Mouse (Mus musculus) hindbrain, embryonic 14.5 days (tissue): ENCODE data around the gene Ankrd33. TPM values are rescaled to one million over a fixed set of nuclear protein-coding genes. Genes with fewer than 3 reads are reported as not detected.

Experiments used
- ATAC-seq: fragments of 200-750 bp; cut with Nextera tagmentation; 2 replicates; pipeline ENCODE4 v1.8.0; 2017; ENCODE audit warnings: moderate number of reproducible peaks, mild to moderate bottlenecking, moderate TSS enrichment, moderate library complexity; ENCODE audit not compliant: low FRiP score
- DNase-seq: peaks from one replicate; pipeline ENCODE4 v3.0.0-alpha.2; 2015; ENCODE audit warnings: low spot score
- H3K27ac ChIP-seq: fragments of 300-500 bp; sonication (generic); 2 replicates; pipeline ENCODE4 v1.5.1; 2014; ENCODE audit warnings: mild to moderate bottlenecking, moderate library complexity
- H3K27me3 ChIP-seq: fragments of 300-500 bp; sonication (generic); 2 replicates; pipeline ENCODE4 v1.6.1; 2014; ENCODE audit warnings: mild to moderate bottlenecking, low read length, mixed read lengths; ENCODE audit not compliant: control insufficient read depth, insufficient read depth
- H3K36me3 ChIP-seq: fragments of 300-500 bp; sonication (generic); replicated peaks from 2 replicates; pipeline ENCODE4 v1.6.1; 2014; ENCODE audit not compliant: control insufficient read depth, insufficient read depth
- H3K4me1 ChIP-seq: fragments of 300-500 bp; sonication (generic); replicated peaks from 2 replicates; pipeline ENCODE4 v1.6.1; 2014; ENCODE audit warnings: antibody characterized with exemption, low read length, mixed read lengths; ENCODE audit not compliant: control insufficient read depth, insufficient read depth
- H3K4me2 ChIP-seq: fragments of 300-500 bp; sonication (generic); replicated peaks from 2 replicates; pipeline ENCODE4 v1.6.1; 2014; ENCODE audit warnings: mild to moderate bottlenecking, moderate library complexity
- H3K4me3 ChIP-seq: fragments of 300-500 bp; sonication (generic); replicated peaks from 2 replicates; pipeline ENCODE4 v1.5.1; 2014; ENCODE audit warnings: mild to moderate bottlenecking, low read length
- H3K9ac ChIP-seq: fragments of 300-500 bp; sonication (generic); 2 replicates; pipeline ENCODE4 v1.6.1; 2014
- H3K9me3 ChIP-seq: fragments of 300-500 bp; sonication (generic); 2 replicates; pipeline ENCODE4 v1.6.1; 2016; ENCODE audit warnings: low read length; ENCODE audit not compliant: control insufficient read depth
- WGBS: fragments of 180-500 bp; shearing (Covaris S2); extraction: QIAGEN DNeasy Blood & Tissue Kit; methylation state at CpG from one replicate; pipeline ENCODE4 v1.1.7; 2014; 5-methylcytosine and 5-hydroxymethylcytosine counted together
- polyA plus RNA-seq: library from polyadenylated mRNA; unstranded; fragments of >200 nt; fragmentation: Nextera tagmentation; extraction: Ambion mirVana; gene quantifications from 2 replicates; pipeline ENCODE4 v1.2.1, GENCODE M21; 2014

The Ankrd33 gene
- polyA plus RNA-seq, 1 experiment from 2014 or later: not detected

- no peak for ATAC-seq
- Histone ChIP-seq H3K4me2 (no peak overlapping the region), H3K27ac (no peak overlapping the region), H3K4me3 (no peak overlapping the region), H3K36me3 (no peaks in the 10 kb centered on the region), H3K9ac (0 out of 2 replicates have a peak overlapping the region, but pooled peaks have one; percentile 17), H3K4me1 (peaks cover 28% of the 10 kb centered on the region), H3K9me3 (no peaks in the 10 kb centered on the region), H3K27me3 (no peaks in the 10 kb centered on the region)
- 65% methylated on average over 6 of the region's 6 CpGs for WGBS
- no peak for DNase-seq
Observed at GRCm38 (mm10) chr15:101140587-101140986, 25.0 kb downstream of the Ankrd33 start.

DNA sequence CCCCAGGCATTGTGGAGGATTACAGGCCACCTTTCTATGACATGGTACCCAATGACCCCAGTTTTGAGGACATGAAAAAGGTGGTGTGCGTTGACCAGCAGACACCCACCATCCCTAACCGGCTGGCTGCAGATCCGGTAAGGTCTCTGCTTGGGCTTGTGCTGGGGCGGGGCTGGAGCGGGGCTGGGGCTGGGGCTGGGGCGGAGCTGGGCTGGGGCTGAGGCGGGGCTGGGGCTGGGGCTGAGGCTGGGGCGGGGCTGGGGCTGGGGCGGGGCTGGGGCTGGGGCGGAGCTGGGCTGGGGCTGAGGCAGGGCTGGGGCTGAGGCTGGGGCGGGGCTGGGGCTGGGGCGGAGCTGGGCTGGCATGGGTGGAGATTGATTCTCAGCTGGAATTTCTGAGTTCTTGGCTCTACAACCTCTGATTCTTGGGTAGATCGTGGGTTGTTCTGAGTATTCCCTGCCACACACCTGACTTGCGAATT lies 25.5 kb downstream of the Ankrd33 start:
- H3K4me1 ChIP-seq: peaks cover 32% of the 10 kb centered on the region
- ATAC-seq (peak; percentile 53; the same call in 1 of the 2 replicates), DNase-seq (no peak)
- 0 out of 2 replicates have a peak overlapping the region, but pooled peaks have one; percentile 17 for H3K9ac ChIP-seq
- no peaks in the 10 kb centered on the region for H3K36me3 ChIP-seq
- H3K4me2 ChIP-seq: no peak overlapping the region
- no peaks in the 10 kb centered on the region for H3K27me3 ChIP-seq
- WGBS: 9% methylated on average over 8 of the region's 14 CpGs
- H3K4me3 ChIP-seq: no peak overlapping the region
- no peak overlapping the region for H3K27ac ChIP-seq
- H3K9me3 ChIP-seq: no peaks in the 10 kb centered on the region

GRCm38 (mm10) chr15:101142672-101143071 lies 27.1 kb downstream of the Ankrd33 start:
- Histone ChIP-seq H3K4me3 (no peak overlapping the region), H3K4me2 (no peak overlapping the region), H3K9me3 (no peaks in the 10 kb centered on the region), H3K36me3 (no peaks in the 10 kb centered on the region), H3K4me1 (peaks cover 32% of the 10 kb centered on the region), H3K27ac (no peak overlapping the region), H3K27me3 (no peaks in the 10 kb centered on the region), H3K9ac (no peak overlapping the region)
- no peak for DNase-seq
- no peak for ATAC-seq
- 66% methylated on average over 8 of the region's 8 CpGs for WGBS

DNA sequence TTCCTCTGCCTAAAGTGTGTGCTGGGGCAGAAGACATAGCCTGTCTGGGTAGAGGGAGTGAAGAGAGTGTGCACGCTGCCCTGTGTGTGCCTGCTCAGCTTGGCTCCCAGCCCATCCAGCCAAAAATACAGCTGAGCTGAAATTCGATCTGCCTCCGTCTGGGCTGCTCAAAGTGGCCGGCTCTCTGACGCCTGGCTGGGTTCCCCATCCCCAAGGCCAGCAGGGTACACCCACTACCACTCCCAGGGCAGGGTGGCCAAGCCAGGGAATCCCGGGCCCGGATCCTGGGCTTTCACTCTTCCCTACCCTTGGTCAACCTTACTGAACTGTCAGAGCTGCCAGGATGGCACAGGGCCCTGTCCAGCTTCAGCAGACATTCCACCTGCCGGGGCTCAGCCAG lies 27.9 kb downstream of the Ankrd33 start:
- Histone ChIP-seq H3K9ac (no peak overlapping the region), H3K36me3 (no peaks in the 10 kb centered on the region), H3K4me3 (no peak overlapping the region), H3K27ac (no peak overlapping the region), H3K9me3 (no peaks in the 10 kb centered on the region), H3K27me3 (no peaks in the 10 kb centered on the region), H3K4me2 (no peak overlapping the region), H3K4me1 (peaks cover 32% of the 10 kb centered on the region)
- WGBS: 18% methylated on average over 8 of the region's 8 CpGs
- no peak for ATAC-seq
- DNase-seq: no peak

DNA sequence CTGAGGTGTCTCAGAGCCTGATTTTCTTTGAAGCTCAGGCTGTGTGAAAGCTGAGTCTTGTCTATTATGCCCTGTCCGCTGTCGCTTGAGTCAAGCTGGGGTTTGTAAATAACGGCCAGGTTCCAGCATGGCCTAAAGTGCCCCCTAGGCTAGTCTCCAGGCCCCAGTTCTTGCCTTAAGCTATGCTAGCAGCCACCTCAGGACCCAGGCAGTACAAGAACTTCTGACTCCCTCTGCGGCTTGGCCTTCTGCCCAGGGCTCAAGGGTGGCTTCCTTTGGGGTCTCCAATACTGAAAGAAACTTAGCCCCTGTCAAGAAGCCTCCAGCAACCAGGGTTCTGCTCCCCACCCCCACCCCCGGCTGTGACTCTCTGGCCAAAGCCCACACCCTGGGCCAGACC lies 28.6 kb downstream of the Ankrd33 start:
- DNase-seq (no peak), ATAC-seq (no peak)
- H3K36me3 ChIP-seq: no peaks in the 10 kb centered on the region
- no peaks in the 10 kb centered on the region for H3K27me3 ChIP-seq
- no peak overlapping the region for H3K27ac ChIP-seq
- WGBS: 83% methylated on average over 5 of the region's 5 CpGs
- peaks cover 32% of the 10 kb centered on the region for H3K4me1 ChIP-seq
- no peak overlapping the region for H3K4me3 ChIP-seq
- H3K4me2 ChIP-seq: no peak overlapping the region
- H3K9ac ChIP-seq: no peak overlapping the region
- H3K9me3 ChIP-seq: no peaks in the 10 kb centered on the region

DNA sequence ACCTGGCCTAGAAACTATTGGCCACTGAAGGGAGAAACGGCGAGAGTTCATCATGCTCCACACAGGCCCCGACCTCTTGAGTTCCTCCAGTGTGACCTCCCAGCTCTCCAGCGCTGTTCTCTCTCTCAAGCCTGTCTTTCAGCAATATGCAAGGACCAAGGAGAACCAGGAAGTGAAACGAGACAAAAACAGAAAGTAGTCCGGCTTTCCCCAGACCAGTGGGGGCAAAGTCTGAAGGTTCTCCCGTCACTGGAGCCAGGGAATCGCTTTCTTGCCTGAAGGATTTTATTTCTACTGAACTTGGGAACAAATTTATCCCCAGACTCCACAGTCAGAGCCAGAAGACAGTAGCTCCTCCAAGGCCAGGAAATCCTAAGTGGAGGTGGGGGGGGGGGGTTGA lies 29.2 kb downstream of the Ankrd33 start:
- Histone ChIP-seq H3K4me2 (no peak overlapping the region), H3K9me3 (no peaks in the 10 kb centered on the region), H3K9ac (no peak overlapping the region), H3K27me3 (no peaks in the 10 kb centered on the region), H3K4me3 (no peak overlapping the region), H3K27ac (no peak overlapping the region), H3K36me3 (no peaks in the 10 kb centered on the region), H3K4me1 (peaks cover 26% of the 10 kb centered on the region)
- DNase-seq (no peak), ATAC-seq (no peak)
- whole genome bisulfite sequencing: 84% methylated on average over 8 of the region's 8 CpGs

DNA sequence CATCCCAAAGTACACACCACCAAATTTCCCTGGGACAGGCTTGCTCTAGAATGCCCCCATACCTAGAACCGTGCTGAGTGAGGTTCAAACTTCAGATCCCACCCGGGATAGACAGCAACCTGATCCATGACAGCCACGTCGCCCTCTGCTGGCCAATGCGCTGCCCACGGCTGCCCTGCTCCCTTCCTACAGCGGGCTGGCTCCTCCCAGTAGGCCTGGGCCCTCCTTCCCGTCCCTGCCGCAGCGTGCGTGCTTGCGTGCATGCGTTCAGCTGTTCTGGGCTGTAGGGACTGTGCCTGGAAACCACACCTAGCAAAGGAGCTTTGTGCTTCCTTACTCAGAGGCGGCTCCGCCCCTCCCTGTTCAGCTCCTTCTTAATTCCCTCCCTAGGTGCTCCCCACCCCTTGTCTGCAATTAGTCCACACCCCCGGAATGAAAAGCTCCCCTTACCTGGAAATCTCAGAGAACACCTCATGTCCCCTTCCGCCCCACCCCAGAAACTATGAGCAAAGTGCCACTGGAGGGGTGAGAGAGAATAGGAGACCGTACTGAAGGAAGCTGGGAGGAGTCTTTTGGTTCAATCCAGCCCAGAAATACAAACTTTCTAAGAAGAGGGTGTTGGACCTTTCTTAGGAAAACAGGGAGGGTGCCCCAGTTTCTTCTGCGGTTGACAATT lies 30.0 kb downstream of the Ankrd33 start:
- 0 out of 2 replicates have a peak overlapping the region, but pooled peaks have one; percentile 35 for H3K9ac ChIP-seq
- peak; percentile 90 for DNase-seq

DNA sequence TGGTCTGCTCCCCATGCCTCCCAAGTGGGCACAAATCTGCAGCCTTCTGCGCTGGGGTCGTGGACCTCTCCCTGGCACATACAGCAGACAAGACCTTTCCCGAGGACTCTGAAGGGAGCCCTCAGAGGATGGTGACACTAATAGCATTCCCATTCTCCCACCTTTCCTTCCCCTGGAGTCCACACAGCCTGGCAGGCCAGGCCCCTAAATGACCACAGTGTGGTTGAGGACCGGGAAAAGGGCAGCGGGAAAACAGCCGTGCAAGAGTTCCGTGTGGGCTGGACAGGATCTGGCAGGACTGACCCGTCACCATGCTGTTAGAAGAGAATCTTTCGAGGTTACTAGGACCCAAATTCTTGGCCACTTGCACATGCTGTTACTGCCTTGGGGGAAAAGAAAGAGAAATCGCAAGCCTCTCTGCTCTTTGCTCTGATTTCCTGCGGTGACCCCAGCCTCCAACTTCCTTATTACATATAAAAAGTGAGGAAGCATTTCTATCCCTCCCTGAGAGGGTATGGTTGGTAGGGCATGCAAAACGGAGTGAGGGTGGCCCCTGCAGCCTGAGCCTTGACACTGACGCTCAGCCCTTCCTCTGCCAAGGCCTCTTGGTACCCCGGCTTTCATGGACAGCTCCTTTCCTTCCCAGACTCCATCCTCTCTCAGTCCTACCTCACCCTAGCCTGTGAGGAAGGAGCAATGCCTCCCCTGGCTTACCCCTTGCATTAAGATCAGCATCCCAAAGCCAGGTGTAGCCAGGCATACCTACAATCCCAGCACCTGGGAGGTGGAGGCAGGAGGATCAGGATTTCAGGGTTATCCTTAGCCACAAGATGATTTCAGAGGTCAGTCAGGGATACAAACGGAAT lies 30.8 kb downstream of the Ankrd33 start:
- H3K27me3 ChIP-seq: no peaks in the 10 kb centered on the region
- no peak overlapping the region for H3K9ac ChIP-seq
- DNase-seq: no peak
- peaks cover 14% of the 10 kb centered on the region for H3K4me1 ChIP-seq
- ATAC-seq: no peak
- no peaks in the 10 kb centered on the region for H3K36me3 ChIP-seq
- no peaks in the 10 kb centered on the region for H3K9me3 ChIP-seq
- no peak overlapping the region for H3K4me2 ChIP-seq
- 77% methylated on average over 15 of the region's 15 CpGs for WGBS
- H3K27ac ChIP-seq: no peak overlapping the region
- no peak overlapping the region for H3K4me3 ChIP-seq

More for the DNA sequence above, 30.0 kb downstream of the Ankrd33 start:
- H3K9me3 ChIP-seq: no peaks in the 10 kb centered on the region
- no peak overlapping the region for H3K27ac ChIP-seq
- H3K27me3 ChIP-seq: no peaks in the 10 kb centered on the region
- no peaks in the 10 kb centered on the region for H3K36me3 ChIP-seq
- no peak overlapping the region for H3K4me3 ChIP-seq
- peaks cover 18% of the 10 kb centered on the region for H3K4me1 ChIP-seq
- ATAC-seq: peak; percentile 86
- WGBS: 10% methylated on average over 19 of the region's 19 CpGs
- H3K4me2 ChIP-seq: peak overlapping the region; percentile 35

GRCm38 (mm10) chr15:101147115-101147909 lies 31.8 kb downstream of the Ankrd33 start:
- no peaks in the 10 kb centered on the region for H3K36me3 ChIP-seq
- H3K4me2 ChIP-seq: no peak overlapping the region
- no peak for DNase-seq
- H3K27me3 ChIP-seq: no peaks in the 10 kb centered on the region
- no peak overlapping the region for H3K27ac ChIP-seq
- ATAC-seq: no peak
- H3K4me3 ChIP-seq: no peak overlapping the region
- H3K9ac ChIP-seq: no peak overlapping the region
- no peaks in the 10 kb centered on the region for H3K9me3 ChIP-seq
- 72% methylated on average over 16 of the region's 16 CpGs for WGBS
- peaks cover 14% of the 10 kb centered on the region for H3K4me1 ChIP-seq
